Mouse (Mus musculus) MEL (cell line): ENCODE measurements around the gene Rnf34.
A peak's percentile ranks its signal among the peaks of the same experiment; 100 is the strongest.

Experiments
- CHD2 ChIP-seq: IDR thresholded peaks from 2 replicates; pipeline ENCODE4 v1.6.1; 2011; ENCODE audit warnings: low read length, improper control_type of control experiment
- CTCF ChIP-seq, 3 experiments: IDR thresholded peaks in 2 of 3; conservative IDR thresholded peaks in 1 of 3; 2 replicates each; pipeline ENCODE4 v1.5.1; 2011 to 2012; ENCODE audit warnings: low read length in 3 of 3, low read depth in 2 of 3, mild to moderate bottlenecking in 2 of 3, improper control_type of control experiment in 1 of 3, inconsistent platforms in 1 of 3, mixed read lengths in 1 of 3, moderate library complexity in 1 of 3; ENCODE audit not compliant: control insufficient read depth in 1 of 3, insufficient read depth in 1 of 3, poor library complexity in 1 of 3, severe bottlenecking in 1 of 3
- EP300 ChIP-seq, 2 experiments: IDR thresholded peaks; 2 replicates each; pipeline ENCODE4 v1.6.1; 2011; ENCODE audit warnings: improper control_type of control experiment in 2 of 2, low read length in 2 of 2, low read depth in 1 of 2, mild to moderate bottlenecking in 1 of 2
- ETS1 ChIP-seq: IDR thresholded peaks from 2 replicates; pipeline ENCODE4 v1.6.1; 2012; ENCODE audit warnings: low read depth, mild to moderate bottlenecking, inconsistent platforms, low read length, improper control_type of control experiment, moderate library complexity
- GABPA ChIP-seq: IDR thresholded peaks from 2 replicates; pipeline ENCODE4 v1.6.1; 2012; ENCODE audit warnings: low read depth, mild to moderate bottlenecking, inconsistent platforms, low read length, improper control_type of control experiment, moderate library complexity
- GATA1 ChIP-seq: IDR thresholded peaks from 2 replicates; pipeline ENCODE4 v1.6.1; 2011; ENCODE audit warnings: low read depth, low read length, improper control_type of control experiment
- JUND ChIP-seq: IDR thresholded peaks from 2 replicates; pipeline ENCODE4 v1.6.1; 2011; ENCODE audit warnings: low read depth, mild to moderate bottlenecking, improper control_type of control experiment, low read length
- KAT2A ChIP-seq: conservative IDR thresholded peaks from 2 replicates; pipeline ENCODE4 v1.6.1; 2012; ENCODE audit warnings: low read depth, low read length, improper control_type of control experiment, inconsistent platforms
- POLR2A ChIP-seq, 2 experiments: IDR thresholded peaks; 2 replicates each; pipeline ENCODE4 v1.6.1; 2011 to 2012; ENCODE audit warnings: low read length in 2 of 2, mild to moderate bottlenecking in 2 of 2, control low read depth in 1 of 2, improper control_type of control experiment in 1 of 2, low read depth in 1 of 2, moderate library complexity in 1 of 2; ENCODE audit not compliant: control insufficient read depth in 1 of 2, insufficient read depth in 1 of 2, poor library complexity in 1 of 2
- RCOR1 ChIP-seq: IDR thresholded peaks from 2 replicates; pipeline ENCODE4 v1.6.1; 2012; ENCODE audit warnings: low read depth, mild to moderate bottlenecking, inconsistent platforms, low read length, improper control_type of control experiment
- TAL1 ChIP-seq: IDR thresholded peaks from 2 replicates; pipeline ENCODE4 v1.6.1; 2012; ENCODE audit warnings: mild to moderate bottlenecking, inconsistent platforms, low read length, moderate library complexity, mixed read lengths
- TCF12 ChIP-seq: IDR thresholded peaks from 2 replicates; pipeline ENCODE4 v1.6.1; 2014; ENCODE audit warnings: low read depth, mild to moderate bottlenecking, inconsistent platforms, low read length, improper control_type of control experiment, moderate library complexity
- ZKSCAN1 ChIP-seq: IDR thresholded peaks from 2 replicates; pipeline ENCODE4 v1.6.1; 2012; ENCODE audit warnings: low read depth, mild to moderate bottlenecking, inconsistent platforms, low read length, improper control_type of control experiment, moderate library complexity

GRCm38 (mm10) chr5:122912863-122913262, 63.0 kb downstream of the Rnf34 start:
- TF ChIP-seq CTCF (IDR thresholded peaks at IDR 0.05 in 2 of 3, conservative IDR thresholded peaks at IDR 0.05 in 1 of 3; ENCODE audit: control insufficient read depth in 1 of 3, insufficient read depth in 1 of 3, low read depth in 2 of 3, low read length in 3 of 3, poor library complexity in 1 of 3, severe bottlenecking in 1 of 3), result peak; percentile 43 to 57 (median 57)
- TF ChIP-seq POLR2A (IDR thresholded peaks at IDR 0.05; ENCODE audit: control insufficient read depth in 1 of 2, insufficient read depth in 1 of 2, low read depth in 1 of 2, low read length in 2 of 2, poor library complexity in 1 of 2), result no peak
- TF ChIP-seq KAT2A, result no peak
- no peak for TF ChIP-seq CHD2
- no peak for TF ChIP-seq GABPA
- TF ChIP-seq TCF12, result no peak
- no peak for TF ChIP-seq ETS1
- TF ChIP-seq EP300 (IDR thresholded peaks at IDR 0.05; ENCODE audit: low read depth in 1 of 2, low read length in 2 of 2), result no peak
- TF ChIP-seq JUND, result no peak
- no peak for TF ChIP-seq RCOR1
- no peak for TF ChIP-seq GATA1
- TF ChIP-seq TAL1, result no peak
- TF ChIP-seq ZKSCAN1, result no peak
